Mouse (Mus musculus) heart, postnatal 4 days (tissue): ENCODE results near the gene Rusc1. TPM values are rescaled to one million over a fixed set of nuclear protein-coding genes. Genes with fewer than 3 reads are reported as not detected.
A peak's percentile ranks its signal among the peaks of the same experiment; 100 is the strongest.
"Not testable (repeated sequence)": the region's sequence is repeated elsewhere in the genome, so short reads cannot be mapped to it uniquely, and the experiment has no call there.

ENCODE experiments used
- DNase-seq: peaks from one replicate; pipeline ENCODE4 v3.0.0; 2021
- total RNA-seq, 2 experiments: library from RNA; stranded (reverse); gene quantifications; 2 replicates each; pipeline ENCODE4 v1.2.3; 2021

Rusc1 gene
- total RNA-seq, 2 experiments from 2014 or later: 12.3 to 12.5 TPM

DNA sequence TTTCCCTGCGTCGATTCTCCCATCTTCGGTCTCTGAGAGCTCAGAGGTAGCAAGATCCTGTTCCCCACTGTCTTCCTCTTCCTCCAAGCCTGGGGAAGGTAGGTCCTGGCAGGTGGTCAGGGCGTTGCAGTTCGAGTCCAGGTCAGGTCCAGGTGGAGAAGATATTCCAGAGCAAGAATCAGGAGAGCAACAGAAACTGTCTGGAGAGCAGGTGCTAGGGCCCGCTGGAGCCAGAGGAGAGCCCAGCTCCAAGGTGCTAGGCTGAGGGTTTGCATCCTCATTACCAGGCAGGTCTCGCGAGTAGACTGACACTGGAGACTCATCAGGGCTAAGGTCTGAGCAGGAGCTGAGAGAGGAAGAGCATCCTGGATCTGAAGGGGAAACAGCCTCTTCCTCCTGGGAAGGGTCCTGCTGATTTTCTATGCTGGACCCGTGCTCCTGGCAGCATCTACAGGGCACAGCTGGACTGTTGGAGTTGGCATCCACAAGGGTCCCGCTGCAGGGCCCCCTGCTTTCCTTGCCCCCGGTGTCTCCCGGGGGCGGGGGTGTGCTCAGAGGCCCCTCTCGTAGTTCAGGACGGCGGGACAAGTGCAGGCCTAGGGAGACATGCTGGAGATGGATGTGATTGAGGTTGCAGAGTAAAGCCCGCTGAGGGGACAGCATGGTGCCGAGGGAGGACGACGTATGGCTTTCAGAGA, 1.2 kb downstream of the Rusc1 start:
- no peak for DNase-seq

- peak; percentile 87 for DNase-seq
Observed at GRCm38 (mm10) chr3:89090694-89091655, 2.1 kb downstream of the Rusc1 start.

GRCm38 (mm10) chr3:89089882-89090591, 3.1 kb downstream of the Rusc1 start:
- DNase-seq: peak; percentile 82

- no peak for DNase-seq
Observed at GRCm38 (mm10) chr3:89088974-89089373, 4.1 kb downstream of the Rusc1 start.

- peak; percentile 86 for DNase-seq
Observed at GRCm38 (mm10) chr3:89087338-89088110, 5.6 kb downstream of the Rusc1 start.

DNA sequence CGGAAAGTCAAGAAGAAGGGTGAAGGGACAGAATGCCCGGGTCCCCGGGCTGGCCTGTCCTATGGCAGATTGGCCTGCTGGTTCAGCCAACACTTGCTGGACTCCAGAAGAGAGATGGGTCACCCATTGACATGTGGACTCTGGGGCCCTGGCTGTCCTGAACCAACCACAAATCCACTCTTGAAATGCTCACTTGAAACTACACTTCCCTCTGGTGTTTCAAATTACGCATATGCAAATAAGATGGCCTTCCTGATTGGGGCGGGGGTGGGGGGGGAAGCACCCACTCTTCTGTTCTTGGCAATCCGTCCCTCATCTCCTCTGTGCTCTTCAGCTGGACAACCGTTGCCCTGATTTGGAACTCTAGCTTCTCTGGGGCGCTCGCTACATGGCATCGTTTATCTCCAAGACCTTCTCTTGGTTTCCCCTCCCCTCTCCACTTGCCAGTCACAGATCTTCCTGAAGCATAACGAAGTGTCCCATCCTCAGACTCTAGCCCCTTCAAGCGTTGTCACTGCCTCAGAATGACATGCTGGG, 8.4 kb downstream of the Rusc1 start:
- DNase-seq: no peak

DNA sequence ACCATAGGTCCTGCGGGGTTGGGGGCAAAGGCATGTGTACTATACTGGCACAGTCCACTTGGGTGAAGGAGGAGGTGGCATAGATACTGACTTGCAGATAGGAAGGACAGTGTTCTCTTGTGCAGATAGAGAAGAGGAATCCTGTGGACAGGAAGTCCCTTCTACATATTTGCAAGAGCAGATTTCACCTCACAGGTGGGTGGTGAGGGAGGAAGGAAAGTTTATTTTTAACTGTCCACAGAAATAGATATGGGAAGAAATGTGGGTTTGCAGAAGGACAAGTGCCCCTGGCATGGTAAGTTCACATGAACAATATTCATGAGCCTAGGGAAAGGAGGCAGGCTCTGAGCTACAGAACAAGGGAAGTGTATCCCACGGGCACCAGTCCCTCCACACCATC, 9.0 kb downstream of the Rusc1 start:
- DNase-seq: no peak

GRCm38 (mm10) chr3:89082287-89082686, 10.8 kb downstream of the Rusc1 start:
- not testable (repeated sequence) for DNase-seq

GRCm38 (mm10) chr3:89077383-89077782, 15.7 kb downstream of the Rusc1 start:
- no peak for DNase-seq

DNA sequence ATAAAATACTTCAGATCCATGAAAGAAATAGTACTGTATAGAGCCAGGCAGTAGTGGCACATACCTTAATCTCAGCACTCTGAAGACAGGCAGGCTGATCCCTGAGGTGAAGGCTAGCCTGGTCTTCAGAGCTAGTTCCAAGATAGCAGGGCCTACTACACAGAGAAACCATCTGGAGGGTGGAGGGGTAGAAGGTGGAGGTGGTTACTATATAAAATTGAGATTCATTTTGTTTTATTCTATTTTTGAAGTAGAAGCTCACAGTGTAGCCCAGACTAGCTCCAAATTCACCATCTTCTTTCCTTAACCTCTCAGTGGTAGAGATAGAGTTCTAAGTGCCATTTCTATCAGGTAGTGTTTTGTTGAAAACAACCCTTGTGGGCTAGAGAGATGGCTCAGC, 25.8 kb downstream of the Rusc1 start:
- no peak for DNase-seq

- DNase-seq: no peak
Observed at GRCm38 (mm10) chr3:89061696-89062095, 31.4 kb downstream of the Rusc1 start.

GRCm38 (mm10) chr3:89058783-89059182, 34.3 kb downstream of the Rusc1 start:
- DNase-seq: peak; percentile 36

- no peak for DNase-seq
Observed at GRCm38 (mm10) chr3:89058361-89058760, 34.8 kb downstream of the Rusc1 start.

- no peak for DNase-seq
Observed at GRCm38 (mm10) chr3:89043359-89043758, 49.8 kb downstream of the Rusc1 start.

Other genes with a start within 250 kb of the Rusc1 start
- gene Msto1, start 179.3 kb downstream of the Rusc1 start, total RNA-seq: 10 to 100 TPM; 28.5 to 29.9 TPM
- gene Ash1l, start 142.7 kb downstream of the Rusc1 start, total RNA-seq: 10 to 100 TPM; 42.0 to 46.8 TPM
- gene Dap3, start 142.1 kb downstream of the Rusc1 start, total RNA-seq: 100 to 1,000 TPM; 102 to 114 TPM
- not detected for gene Gm43738, start 7.8 kb upstream of the Rusc1 start, total RNA-seq
- gene Fdps, start 8.6 kb upstream of the Rusc1 start, total RNA-seq: 10 to 100 TPM; 54.5 to 58.7 TPM
- not detected for gene Pklr, start 42.8 kb upstream of the Rusc1 start, total RNA-seq
- 1 to 10 TPM in 1 of 2 experiments, under 1 TPM in 1; 0.86 to 1.1 TPM for gene Hcn3, start 66.9 kb upstream of the Rusc1 start, total RNA-seq
- gene Clk2, start 71.5 kb upstream of the Rusc1 start, total RNA-seq: 10 to 100 TPM; 30.3 to 32.1 TPM
- gene Scamp3, start 84.2 kb upstream of the Rusc1 start, total RNA-seq: 10 to 100 TPM; 46.7 to 47.3 TPM
- 1 to 10 TPM; 8.8 to 9.0 TPM for gene Fam189b, start 89.8 kb upstream of the Rusc1 start, total RNA-seq
- 10 to 100 TPM; 19.7 to 21.8 TPM for gene Gba, start 109.6 kb upstream of the Rusc1 start, total RNA-seq
- 10 to 100 TPM; 25.0 to 34.5 TPM for gene Thbs3, start 121.9 kb upstream of the Rusc1 start, total RNA-seq
- 10 to 100 TPM; 62.9 to 67.2 TPM for gene Mtx1, start 133.8 kb upstream of the Rusc1 start, total RNA-seq
- gene Muc1, start 135.7 kb upstream of the Rusc1 start, total RNA-seq: under 1 TPM; 0.61 to 0.74 TPM
- gene Krtcap2, start 152.7 kb upstream of the Rusc1 start, total RNA-seq: 100 to 1,000 TPM; 100 to 104 TPM
- 1 to 10 TPM; 1.3 to 1.6 TPM for gene Trim46, start 153.0 kb upstream of the Rusc1 start, total RNA-seq
- 10 to 100 TPM; 51.6 to 61.0 TPM for gene Dpm3, start 166.0 kb upstream of the Rusc1 start, total RNA-seq
- gene Slc50a1, start 177.3 kb upstream of the Rusc1 start, total RNA-seq: 10 to 100 TPM; 24.9 to 28.0 TPM
- 10 to 100 TPM; 37.9 to 42.0 TPM for gene Efna1, start 187.8 kb upstream of the Rusc1 start, total RNA-seq
- gene Efna3, start 229.7 kb upstream of the Rusc1 start, total RNA-seq: under 1 TPM in 1 of 2 experiments, not detected in 1; 0.26 TPM
- 1 to 10 TPM; 3.1 to 3.7 TPM for gene Efna4, start 244.7 kb upstream of the Rusc1 start, total RNA-seq